Mouse (Mus musculus): ENCODE measurements around the gene Tex22.

- no peak for TF ChIP-seq CTCF (IDR thresholded peaks at IDR 0.05; ENCODE audit: low read depth, low read length)
- TF ChIP-seq POLR2A (IDR thresholded peaks at IDR 0.05; ENCODE audit: extremely low read depth, insufficient read depth, low read length) = no peak
Observed at GRCm38 (mm10) chr12:113073420-113074328, 628 bp upstream of the Tex22 start.

Data from liver, adult 2 months (tissue).